Mouse (Mus musculus) heart, embryonic 16.5 days (tissue): ENCODE results near the gene Znrf1. TPM values are rescaled to one million over a fixed set of nuclear protein-coding genes. Genes with fewer than 3 reads are reported as not detected.

ENCODE experiments used
- ATAC-seq: fragments of 200-750 bp; cut with Nextera tagmentation; replicated peaks from 2 replicates; pipeline ENCODE4 v1.8.0; 2017; ENCODE audit warnings: moderate number of reproducible peaks; ENCODE audit not compliant: insufficient read depth, low FRiP score; ENCODE audit errors: extremely low read depth
- H3K27ac ChIP-seq: fragments of 300-500 bp; sonication (generic); 2 replicates; pipeline ENCODE4 v1.5.1; 2014; ENCODE audit warnings: mild to moderate bottlenecking, low read length, control low read depth, moderate library complexity
- H3K27me3 ChIP-seq: fragments of 300-500 bp; sonication (generic); 2 replicates; pipeline ENCODE4 v1.6.1; 2014; ENCODE audit warnings: low read length, mixed read lengths; ENCODE audit not compliant: control insufficient read depth, insufficient read depth
- H3K36me3 ChIP-seq: fragments of 300-500 bp; sonication (generic); 2 replicates; pipeline ENCODE4 v1.6.1; 2014; ENCODE audit not compliant: control insufficient read depth, insufficient read depth
- H3K4me1 ChIP-seq: fragments of 300-500 bp; sonication (generic); 2 replicates; pipeline ENCODE4 v1.6.1; 2014; ENCODE audit warnings: low read length, mixed read lengths; ENCODE audit not compliant: control insufficient read depth, insufficient read depth
- H3K4me2 ChIP-seq: fragments of 300-500 bp; sonication (generic); 2 replicates; pipeline ENCODE4 v1.6.1; 2014; ENCODE audit warnings: low read depth, mild to moderate bottlenecking, control low read depth, low read length
- H3K4me3 ChIP-seq: fragments of 300-500 bp; sonication (generic); 2 replicates; pipeline ENCODE4 v1.5.1; 2014; ENCODE audit warnings: mild to moderate bottlenecking, control low read depth, low read length
- H3K9ac ChIP-seq: fragments of 300-500 bp; sonication (generic); 2 replicates; pipeline ENCODE4 v1.6.1; 2014; ENCODE audit warnings: low read length, control low read depth
- H3K9me3 ChIP-seq: fragments of 300-500 bp; sonication (generic); replicated peaks from 2 replicates; pipeline ENCODE4 v1.6.1; 2016; ENCODE audit warnings: low read length; ENCODE audit not compliant: control insufficient read depth
- WGBS: fragments of 180-500 bp; shearing (Covaris S2); extraction: QIAGEN DNeasy Blood & Tissue Kit; methylation state at CpG from one replicate; pipeline ENCODE4 v1.1.7; 2014; 5-methylcytosine and 5-hydroxymethylcytosine counted together
- polyA plus RNA-seq: library from polyadenylated mRNA; unstranded; fragments of >200 nt; fragmentation: Nextera tagmentation; extraction: Ambion mirVana; gene quantifications from 2 replicates; pipeline ENCODE4 v1.2.1, GENCODE M21; 2015

The Znrf1 gene
- polyA plus RNA-seq, 1 experiment from 2014 or later: 19.7 TPM

- no peak for ATAC-seq
- no peak overlapping the region for H3K4me3 ChIP-seq
- no peak overlapping the region for H3K27ac ChIP-seq
- H3K36me3 ChIP-seq: 0 out of 2 replicates have a peak, but pooled peaks cover 1% of the 10 kb centered on the region
- H3K9me3 ChIP-seq: no peaks in the 10 kb centered on the region
- peaks cover 29% of the 10 kb centered on the region for H3K4me1 ChIP-seq
- no peak overlapping the region for H3K9ac ChIP-seq
- WGBS: 54% methylated on average over 2 of the region's 2 CpGs
- no peak overlapping the region for H3K4me2 ChIP-seq
- no peaks in the 10 kb centered on the region for H3K27me3 ChIP-seq
These were observed 34.5 kb downstream of the Znrf1 start for GRCm38 (mm10) chr8:111570432-111570831.

GRCm38 (mm10) chr8:111571661-111572060 is 35.8 kb downstream of the Znrf1 start:
- Histone ChIP-seq H3K4me3 (no peak overlapping the region), H3K4me2 (no peak overlapping the region), H3K9me3 (no peaks in the 10 kb centered on the region), H3K9ac (no peak overlapping the region), H3K27ac (no peak overlapping the region), H3K4me1 (peaks cover 19% of the 10 kb centered on the region), H3K27me3 (no peaks in the 10 kb centered on the region), H3K36me3 (0 out of 2 replicates have a peak, but pooled peaks cover 5% of the 10 kb centered on the region)
- 88% methylated on average over 10 of the region's 10 CpGs for WGBS
- ATAC-seq: no peak

- WGBS: 88% methylated on average over 2 of the region's 2 CpGs
- no peak overlapping the region for H3K4me3 ChIP-seq
- no peaks in the 10 kb centered on the region for H3K9me3 ChIP-seq
- H3K27me3 ChIP-seq: no peaks in the 10 kb centered on the region
- no peak for ATAC-seq
- H3K4me1 ChIP-seq: peaks cover 19% of the 10 kb centered on the region
- no peak overlapping the region for H3K9ac ChIP-seq
- 0 out of 2 replicates have a peak, but pooled peaks cover 5% of the 10 kb centered on the region for H3K36me3 ChIP-seq
- no peak overlapping the region for H3K4me2 ChIP-seq
- no peak overlapping the region for H3K27ac ChIP-seq
These were observed 36.5 kb downstream of the Znrf1 start for GRCm38 (mm10) chr8:111572431-111572830.

- no peak for ATAC-seq
- Histone ChIP-seq H3K4me3 (no peak overlapping the region; the same call in 1 of the 2 replicates), H3K9me3 (no peaks in the 10 kb centered on the region), H3K4me1 (peaks cover 18% of the 10 kb centered on the region), H3K4me2 (peak overlapping the region; percentile 20; the same call in 1 of the 2 replicates), H3K9ac (no peak overlapping the region), H3K27me3 (no peaks in the 10 kb centered on the region), H3K36me3 (0 out of 2 replicates have a peak, but pooled peaks cover 5% of the 10 kb centered on the region), H3K27ac (no peak overlapping the region)
- WGBS: 33% methylated on average over 8 of the region's 8 CpGs
These were observed 37.7 kb downstream of the Znrf1 start for GRCm38 (mm10) chr8:111573583-111573982.

GRCm38 (mm10) chr8:111574016-111574415 is 38.1 kb downstream of the Znrf1 start:
- Histone ChIP-seq H3K4me3 (no peak overlapping the region), H3K27ac (no peak overlapping the region), H3K9ac (no peak overlapping the region), H3K36me3 (0 out of 2 replicates have a peak, but pooled peaks cover 5% of the 10 kb centered on the region), H3K27me3 (no peaks in the 10 kb centered on the region), H3K4me1 (peaks cover 18% of the 10 kb centered on the region), H3K4me2 (no peak overlapping the region; the same call in 1 of the 2 replicates), H3K9me3 (no peaks in the 10 kb centered on the region)
- ATAC-seq: no peak
- WGBS: 70% methylated on average over 2 of the region's 2 CpGs

GRCm38 (mm10) chr8:111575492-111575891 is 39.6 kb downstream of the Znrf1 start:
- 92% methylated on average over 4 of the region's 4 CpGs for WGBS
- peaks cover 18% of the 10 kb centered on the region for H3K4me1 ChIP-seq
- no peak overlapping the region for H3K4me2 ChIP-seq
- no peaks in the 10 kb centered on the region for H3K27me3 ChIP-seq
- H3K9ac ChIP-seq: no peak overlapping the region
- 0 out of 2 replicates have a peak, but pooled peaks cover 5% of the 10 kb centered on the region for H3K36me3 ChIP-seq
- ATAC-seq: no peak
- H3K27ac ChIP-seq: no peak overlapping the region
- H3K4me3 ChIP-seq: no peak overlapping the region
- H3K9me3 ChIP-seq: no peaks in the 10 kb centered on the region

- Histone ChIP-seq H3K4me2 (no peak overlapping the region), H3K36me3 (0 out of 2 replicates have a peak, but pooled peaks cover 5% of the 10 kb centered on the region), H3K9ac (no peak overlapping the region), H3K27me3 (no peaks in the 10 kb centered on the region), H3K4me1 (peaks cover 18% of the 10 kb centered on the region), H3K4me3 (no peak overlapping the region), H3K9me3 (no peaks in the 10 kb centered on the region), H3K27ac (no peak overlapping the region)
- ATAC-seq: no peak
These were observed 40.6 kb downstream of the Znrf1 start for GRCm38 (mm10) chr8:111576501-111576900.

- H3K4me2 ChIP-seq: no peak overlapping the region
- H3K27ac ChIP-seq: no peak overlapping the region
- 80% methylated on average over 9 of the region's 9 CpGs for WGBS
- H3K9ac ChIP-seq: no peak overlapping the region
- no peaks in the 10 kb centered on the region for H3K9me3 ChIP-seq
- ATAC-seq: no peak
- 0 out of 2 replicates have a peak, but pooled peaks cover 5% of the 10 kb centered on the region for H3K36me3 ChIP-seq
- H3K4me3 ChIP-seq: no peak overlapping the region
- no peaks in the 10 kb centered on the region for H3K27me3 ChIP-seq
- peaks cover 14% of the 10 kb centered on the region for H3K4me1 ChIP-seq
These were observed 42.1 kb downstream of the Znrf1 start for GRCm38 (mm10) chr8:111577880-111578533.

- Histone ChIP-seq H3K36me3 (0 out of 2 replicates have a peak, but pooled peaks cover 8% of the 10 kb centered on the region), H3K9me3 (peaks cover 3% of the 10 kb centered on the region), H3K4me3 (no peak overlapping the region), H3K27ac (no peak overlapping the region), H3K9ac (no peak overlapping the region), H3K4me2 (no peak overlapping the region), H3K4me1 (peaks cover 7% of the 10 kb centered on the region; the same call in 1 of the 2 replicates), H3K27me3 (no peaks in the 10 kb centered on the region)
- no peak for ATAC-seq
- 88% methylated on average over 1 of the region's 1 CpGs for WGBS
These were observed 43.4 kb downstream of the Znrf1 start for GRCm38 (mm10) chr8:111579318-111579717.
